Mouse (Mus musculus): ENCODE results near the gene Mcoln1.

The Mcoln1 gene

DNA sequence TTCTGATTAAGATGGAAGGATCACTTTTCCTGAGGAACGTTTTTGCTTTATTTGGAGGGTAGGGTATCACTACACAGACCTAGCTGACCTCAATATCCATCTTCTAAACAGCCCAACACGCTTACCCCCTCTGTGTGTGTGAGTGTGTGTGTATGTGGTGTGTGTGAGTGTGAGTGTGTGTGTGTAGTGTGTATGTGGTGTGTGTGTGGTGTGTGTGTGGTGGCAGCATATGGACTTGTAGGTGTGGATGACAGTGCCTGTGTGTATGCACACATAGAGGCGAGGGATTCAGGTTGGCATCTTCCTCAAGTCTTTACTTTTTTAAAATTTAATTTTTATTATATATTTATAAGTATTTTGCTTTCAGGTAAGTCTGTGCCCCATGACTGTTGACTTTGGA, 1.7 kb upstream of the Mcoln1 start:
- 76% methylated on average over 3 of the region's 3 CpGs for WGBS

DNA sequence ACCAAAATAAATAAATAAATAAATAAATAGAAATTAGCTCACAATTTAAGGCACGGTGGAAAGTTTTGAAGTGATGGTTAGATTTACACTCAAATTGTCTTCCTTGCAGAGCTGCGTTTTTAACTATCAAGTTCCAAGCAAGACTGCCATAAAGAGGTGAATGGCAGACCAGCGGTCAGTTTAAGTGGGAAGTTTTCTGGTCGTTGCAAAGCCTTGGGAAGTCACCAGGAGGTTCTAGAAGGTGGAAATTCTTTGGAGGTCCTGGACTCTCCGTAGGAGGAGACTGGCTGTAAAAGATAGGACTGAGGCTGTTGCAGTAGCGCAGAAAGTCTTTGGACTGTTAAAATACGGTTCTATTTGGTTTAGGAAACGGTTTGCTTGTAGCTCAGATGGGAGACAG, 506 bp upstream of the Mcoln1 start:
- 2% methylated on average over 8 of the region's 8 CpGs for WGBS

DNA sequence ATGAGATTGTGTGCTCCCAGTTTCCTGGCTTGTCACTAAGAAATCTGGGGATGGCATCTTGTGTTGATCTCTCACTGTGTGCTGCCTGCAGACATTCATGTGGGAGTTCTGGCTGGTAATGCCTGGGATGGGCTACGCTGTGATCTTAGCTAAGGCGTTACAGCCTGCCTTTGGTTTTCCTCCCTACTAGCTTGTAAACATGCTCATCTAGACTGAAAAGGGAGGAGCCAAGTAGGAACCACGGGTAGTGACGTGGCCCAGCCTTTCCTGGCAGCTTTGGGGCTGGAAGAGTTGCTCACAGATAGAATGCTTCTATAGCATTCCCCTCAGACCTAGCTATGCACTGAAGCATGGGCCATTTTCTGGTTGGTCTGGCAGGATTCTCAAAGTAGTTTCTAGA, 2.0 kb downstream of the Mcoln1 start:
- 28% methylated on average over 4 of the region's 4 CpGs for WGBS

DNA sequence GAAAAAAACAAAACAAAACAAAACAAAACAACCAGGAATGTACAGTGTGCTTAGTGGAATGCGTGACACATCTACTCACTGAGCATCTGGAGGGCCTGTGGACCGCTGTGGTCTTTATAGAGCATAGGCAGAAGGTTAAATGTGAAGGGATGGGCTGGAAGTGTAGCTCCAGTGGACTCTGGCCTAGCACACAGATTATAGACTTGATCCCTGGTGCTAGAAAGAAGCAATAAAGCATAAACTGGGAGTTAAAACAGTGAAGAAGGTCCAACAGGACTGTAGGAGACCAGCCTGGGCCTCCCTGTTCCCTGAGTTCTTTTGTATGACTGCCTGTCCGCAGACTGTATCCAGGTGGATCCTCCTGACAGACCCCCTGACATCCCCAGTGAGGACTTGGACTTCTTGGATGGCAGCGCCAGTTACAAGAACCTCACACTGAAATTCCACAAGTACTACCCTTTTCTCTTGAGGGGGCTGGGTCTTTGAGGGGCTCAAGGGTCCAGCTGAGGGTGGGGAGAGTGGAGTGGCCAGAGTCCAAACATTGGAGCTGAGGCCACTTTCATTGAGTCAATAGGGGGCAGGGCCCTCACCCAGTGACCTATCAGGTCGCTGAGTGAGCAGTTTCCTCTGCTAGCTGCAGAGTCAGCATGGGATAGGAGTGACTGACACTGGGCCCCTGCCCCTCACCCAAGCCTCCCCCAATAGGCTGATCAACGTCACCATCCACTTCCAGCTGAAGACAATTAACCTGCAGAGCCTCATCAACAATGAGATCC, 7.9 kb downstream of the Mcoln1 start:
- 89% methylated on average over 6 of the region's 6 CpGs for WGBS

DNA sequence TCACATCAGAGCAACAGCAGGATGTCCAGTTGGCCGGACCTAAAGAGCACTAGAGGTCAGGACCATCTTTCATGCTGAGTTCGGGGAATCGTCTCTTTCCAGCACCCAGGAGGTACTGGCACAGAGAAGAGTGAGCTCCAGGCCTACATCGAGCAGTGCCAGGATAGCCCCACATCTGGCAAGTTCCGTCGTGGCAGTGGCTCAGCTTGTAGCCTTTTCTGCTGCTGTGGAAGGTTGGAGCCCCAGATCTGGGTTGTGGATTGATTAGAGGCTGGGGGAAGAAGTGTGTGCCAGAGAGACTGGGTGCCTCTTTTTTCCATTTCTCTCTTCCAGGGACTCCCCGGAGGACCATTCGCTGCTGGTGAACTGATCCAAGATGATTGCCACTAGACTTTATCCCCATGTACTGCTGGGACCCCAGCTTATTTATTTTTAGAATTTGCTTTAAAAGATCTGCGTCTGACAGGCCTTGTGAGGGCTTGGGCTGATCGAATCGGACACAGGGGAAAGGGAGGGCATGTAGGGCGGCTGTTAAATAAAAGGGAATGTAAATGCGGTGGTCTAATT, 14.5 kb downstream of the Mcoln1 start:
- WGBS: 23% methylated on average over 13 of the region's 13 CpGs

DNA sequence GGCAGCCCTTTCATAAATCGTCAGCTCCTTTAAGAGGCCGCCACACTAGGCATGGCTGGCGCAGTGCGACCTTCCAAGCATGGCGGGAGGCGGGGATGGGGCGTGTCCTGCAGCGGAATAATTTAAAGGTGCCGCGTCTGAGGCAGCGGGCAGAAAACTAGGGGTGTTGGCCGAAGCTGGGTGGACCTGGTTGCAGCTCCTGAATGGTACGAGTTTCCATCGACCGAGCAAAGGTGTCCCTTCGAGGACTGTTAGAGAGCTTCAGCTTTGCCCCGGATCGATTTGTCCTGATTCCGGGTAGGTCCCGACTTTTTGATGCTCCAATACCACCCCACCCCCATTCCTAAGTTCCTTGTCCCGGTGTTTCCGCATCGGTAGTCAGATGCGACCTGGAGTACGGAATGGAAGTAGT, 15.0 kb downstream of the Mcoln1 start, which contains the start of gene Pnpla6:
Gene Pnpla6 (plus strand): TSS at position 125 of the 412 bp plus-strand sequence.
- under 1% methylated on average over 25 of the region's 25 CpGs for WGBS

DNA sequence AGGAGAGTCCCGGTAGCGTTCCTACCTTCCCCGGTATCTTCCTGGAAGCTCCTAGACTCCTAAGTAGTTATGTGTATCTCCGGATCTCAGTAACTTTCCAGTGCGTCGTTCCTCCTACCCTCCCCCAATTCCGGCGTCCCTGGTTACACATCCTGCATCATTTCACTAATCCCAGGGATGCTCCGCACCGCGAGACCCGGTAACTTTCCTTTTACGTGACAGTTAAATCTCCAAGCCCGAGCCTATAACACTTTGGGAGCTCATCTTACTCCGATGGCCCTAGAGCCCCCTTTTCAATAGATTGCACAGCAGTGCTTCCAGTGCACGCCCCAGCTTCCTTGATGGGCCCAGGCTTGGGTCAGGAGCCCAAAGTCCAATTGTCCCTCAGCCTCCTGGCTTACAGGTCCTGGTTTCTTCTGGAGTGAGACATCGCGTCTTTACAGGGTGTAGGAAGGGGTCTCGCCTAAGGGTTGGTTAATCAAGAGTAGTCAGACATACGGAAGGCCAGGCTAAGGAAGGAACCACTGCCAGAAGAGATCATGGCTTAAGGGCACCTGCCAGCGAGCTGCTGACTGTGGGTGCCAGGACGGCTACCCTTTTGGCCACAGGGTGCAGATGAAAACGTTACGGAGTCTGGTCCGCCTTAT, 15.6 kb downstream of the Mcoln1 start:
- WGBS: under 1% methylated on average over 25 of the region's 25 CpGs

DNA sequence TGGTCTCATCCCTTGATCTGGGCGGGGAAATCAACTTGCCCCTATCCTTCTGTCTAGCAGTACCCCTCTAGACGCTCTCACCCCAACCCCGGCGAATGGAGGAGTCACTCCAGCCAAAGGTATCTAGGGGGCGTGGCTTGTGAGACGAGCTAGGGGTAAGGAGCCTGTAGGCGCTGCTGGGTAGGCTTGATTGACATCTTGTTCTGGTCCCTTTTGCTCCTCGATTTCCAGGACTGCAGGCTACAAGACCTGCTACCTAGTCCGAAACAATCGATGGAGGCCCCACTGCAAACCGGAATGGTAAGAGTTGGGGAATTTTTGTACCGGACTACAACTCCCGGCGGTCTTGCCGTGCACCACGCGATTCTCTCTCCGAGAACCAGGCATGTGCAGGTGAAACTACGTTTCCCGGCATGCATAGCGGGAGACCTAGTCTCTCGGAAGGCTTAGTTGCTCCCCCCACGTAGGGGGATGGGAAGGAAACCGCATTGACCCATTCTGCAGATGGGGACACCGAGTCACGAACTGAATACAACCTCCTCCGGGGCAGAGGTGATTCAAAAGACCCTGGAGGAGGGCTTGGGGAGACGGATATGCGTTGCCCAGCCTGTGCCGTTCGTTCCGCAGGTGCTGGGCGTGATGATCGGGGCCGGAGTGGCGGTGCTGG, 16.3 kb downstream of the Mcoln1 start:
- WGBS: under 1% methylated on average over 36 of the region's 36 CpGs

DNA sequence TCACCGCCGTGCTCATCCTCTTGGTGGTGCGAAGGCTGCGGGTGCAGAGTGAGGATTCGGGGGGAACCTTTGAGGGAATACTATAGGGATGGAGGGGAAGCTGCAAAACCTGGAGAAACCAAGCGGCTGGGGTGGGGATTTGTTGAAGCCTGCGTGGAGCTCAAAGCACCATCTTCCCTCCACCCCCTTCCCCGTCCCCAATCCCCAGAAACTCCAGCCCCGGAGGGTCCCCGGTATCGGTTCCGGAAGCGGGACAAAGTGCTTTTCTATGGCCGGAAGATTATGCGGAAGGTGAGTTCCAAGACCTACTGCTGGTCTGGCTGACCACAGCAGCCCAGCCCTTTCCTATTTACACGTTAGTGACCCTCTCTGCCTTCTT, 16.8 kb downstream of the Mcoln1 start:
- 5% methylated on average over 16 of the region's 16 CpGs for WGBS

DNA sequence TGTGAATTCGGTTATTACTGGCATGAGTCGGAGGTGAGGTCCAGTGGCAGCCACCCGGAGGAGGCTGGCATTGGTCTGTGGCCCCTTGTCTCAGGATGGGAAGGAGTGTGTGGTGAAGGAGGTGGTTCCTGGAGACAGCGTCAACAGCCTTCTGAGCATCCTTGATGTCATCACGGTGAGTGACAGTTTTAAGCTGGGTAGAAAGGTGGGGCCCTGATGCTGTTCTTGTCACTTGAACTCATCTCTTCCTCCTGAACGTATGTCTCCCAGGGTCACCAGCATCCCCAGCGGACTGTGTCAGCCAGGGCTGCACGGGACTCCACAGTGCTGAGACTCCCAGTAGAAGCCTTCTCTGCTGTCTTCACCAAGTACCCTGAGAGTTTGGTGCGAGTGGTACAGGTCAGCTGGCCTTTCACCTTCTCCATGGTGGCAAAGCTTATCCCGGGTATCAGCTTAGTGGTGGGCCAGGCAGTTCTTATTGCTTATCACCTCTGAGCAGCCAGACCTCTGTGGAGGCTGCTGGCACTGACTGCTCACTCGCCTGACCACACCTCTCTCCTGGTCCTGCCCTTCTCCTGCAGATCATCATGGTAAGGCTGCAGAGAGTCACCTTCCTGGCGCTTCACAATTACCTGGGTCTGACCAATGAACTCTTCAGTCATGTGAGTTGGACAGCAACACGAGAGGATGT, 21.9 kb downstream of the Mcoln1 start:
- WGBS: 95% methylated on average over 13 of the region's 13 CpGs

DNA sequence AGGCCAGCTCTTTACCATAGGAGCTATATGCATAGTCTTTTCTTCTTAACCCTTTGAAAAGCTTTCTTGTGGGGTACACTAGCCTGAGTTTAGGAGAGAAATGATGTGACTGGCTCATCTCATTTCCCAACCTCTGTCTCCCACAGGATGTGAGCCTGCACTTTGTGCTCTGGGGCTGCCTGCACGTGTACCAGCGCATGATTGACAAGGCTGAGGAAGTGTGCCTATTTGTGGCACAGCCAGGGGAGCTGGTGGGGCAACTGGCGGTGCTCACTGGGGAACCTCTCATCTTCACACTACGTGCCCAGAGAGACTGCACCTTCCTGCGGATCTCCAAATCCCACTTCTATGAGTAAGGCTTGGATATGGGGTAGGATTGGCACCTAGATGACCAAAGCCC, 30.6 kb downstream of the Mcoln1 start:
- 84% methylated on average over 5 of the region's 5 CpGs for WGBS

DNA sequence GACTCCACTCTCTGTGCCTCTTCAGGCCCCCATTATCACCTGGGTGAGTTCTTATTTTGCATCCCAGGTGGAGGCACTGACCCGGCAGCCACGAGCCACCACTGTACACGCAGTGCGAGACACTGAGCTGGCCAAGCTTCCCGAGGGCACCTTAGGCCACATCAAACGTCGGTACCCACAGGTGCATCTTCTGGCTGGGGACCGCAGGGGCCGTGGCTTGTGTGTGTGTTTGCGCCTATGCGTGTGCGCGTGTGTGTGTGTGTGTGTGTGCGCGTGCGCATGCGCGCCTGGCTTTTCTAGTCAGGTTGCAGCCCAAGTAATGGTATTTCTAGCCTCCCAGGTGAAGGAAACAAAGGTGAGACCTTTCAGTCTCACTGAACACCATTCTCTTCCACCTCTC, 31.7 kb downstream of the Mcoln1 start:
- WGBS: 95% methylated on average over 18 of the region's 18 CpGs

DNA sequence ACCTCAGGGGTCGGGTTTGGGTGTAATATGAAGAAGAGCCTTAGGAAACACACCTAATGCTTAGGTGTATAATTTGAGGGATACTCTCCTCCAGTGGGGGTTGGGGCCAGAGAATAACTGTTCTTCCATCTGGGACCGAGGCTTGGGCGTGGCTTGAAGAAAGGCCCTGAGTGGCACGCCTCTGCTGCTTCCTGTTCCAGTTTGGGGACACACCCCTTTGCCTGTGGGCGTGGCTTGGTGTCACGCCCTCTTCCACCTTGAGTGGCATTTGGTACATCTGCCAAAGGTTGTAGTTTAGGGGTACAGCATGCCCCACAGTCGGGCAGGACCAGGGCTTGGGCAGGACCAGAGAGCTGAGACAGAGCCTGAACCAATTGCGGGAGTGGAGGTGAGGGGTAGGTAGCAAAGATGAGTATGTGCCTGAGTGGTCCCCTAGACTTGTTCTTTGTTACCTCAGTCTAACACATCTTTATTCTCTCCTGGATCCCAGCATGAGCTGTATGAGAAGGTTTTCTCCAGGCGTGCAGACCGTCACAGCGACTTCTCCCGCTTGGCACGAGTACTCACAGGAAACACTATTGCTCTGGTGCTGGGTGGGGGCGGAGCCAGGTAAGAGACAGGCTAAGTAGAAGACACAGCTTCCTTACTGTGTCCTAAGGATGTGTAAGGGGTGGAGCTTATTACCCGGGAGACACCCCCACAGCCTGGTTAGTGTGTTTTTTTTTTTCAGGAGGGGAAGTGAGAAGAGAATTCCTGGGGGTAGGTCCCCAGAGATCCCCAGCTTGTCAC, 36.0 kb downstream of the Mcoln1 start:
- 70% methylated on average over 15 of the region's 15 CpGs for WGBS

DNA sequence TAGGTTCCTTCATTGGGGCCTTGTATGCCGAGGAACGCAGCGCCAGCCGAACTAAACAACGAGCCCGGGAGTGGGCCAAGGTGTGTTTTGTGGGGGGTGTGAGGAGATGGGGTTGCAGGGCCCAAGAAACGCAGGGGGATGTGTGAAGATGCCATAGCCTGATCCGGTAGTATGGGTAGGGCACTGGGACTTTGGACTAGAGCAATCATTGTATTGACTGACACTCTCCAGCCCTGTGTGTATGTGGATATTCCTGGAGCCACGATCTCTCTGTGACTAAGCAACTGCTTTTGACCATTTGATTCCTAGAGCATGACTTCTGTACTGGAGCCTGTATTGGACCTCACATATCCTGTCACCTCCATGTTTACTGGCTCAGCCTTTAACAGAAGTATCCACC, 36.7 kb downstream of the Mcoln1 start:
- WGBS: 95% methylated on average over 9 of the region's 9 CpGs

DNA sequence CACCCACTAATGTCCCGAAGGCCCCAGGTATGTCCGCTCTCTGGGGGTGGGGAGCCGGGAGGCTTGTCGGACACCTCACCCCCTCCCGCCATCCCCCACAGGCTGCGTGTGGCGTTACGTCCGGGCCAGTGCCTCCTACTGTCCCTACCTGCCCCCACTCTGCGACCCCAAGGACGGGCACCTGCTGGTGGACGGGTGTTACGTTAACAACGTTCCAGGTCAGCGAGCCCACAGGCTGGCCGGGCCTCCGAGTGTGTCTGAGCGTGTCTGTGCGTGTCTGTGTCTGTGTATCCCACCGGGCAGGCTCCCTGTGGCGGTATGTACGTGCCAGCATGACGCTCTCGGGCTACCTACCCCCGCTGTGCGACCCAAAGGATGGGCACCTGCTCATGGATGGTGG, 37.4 kb downstream of the Mcoln1 start:
- 95% methylated on average over 26 of the region's 26 CpGs for WGBS

DNA sequence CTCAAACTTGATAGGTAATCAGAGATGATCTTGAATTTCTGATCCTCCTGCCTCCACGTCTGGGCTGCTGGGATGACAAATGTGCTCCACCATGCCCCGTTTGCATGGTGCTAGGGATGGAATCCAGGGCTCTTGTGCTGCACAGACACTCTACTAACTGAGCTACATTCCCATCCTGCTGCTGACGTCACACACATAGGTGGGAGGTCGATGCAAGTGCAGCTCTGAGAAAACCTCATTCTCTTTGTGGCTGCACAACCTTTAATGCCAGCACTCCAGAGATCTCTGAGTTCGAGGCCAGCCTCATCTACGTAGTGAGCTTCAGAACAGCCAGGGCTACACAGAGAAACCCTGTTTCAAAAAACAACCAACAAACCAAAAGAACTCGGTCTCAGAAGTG, 38.9 kb downstream of the Mcoln1 start:
- 79% methylated on average over 7 of the region's 7 CpGs for WGBS

DNA sequence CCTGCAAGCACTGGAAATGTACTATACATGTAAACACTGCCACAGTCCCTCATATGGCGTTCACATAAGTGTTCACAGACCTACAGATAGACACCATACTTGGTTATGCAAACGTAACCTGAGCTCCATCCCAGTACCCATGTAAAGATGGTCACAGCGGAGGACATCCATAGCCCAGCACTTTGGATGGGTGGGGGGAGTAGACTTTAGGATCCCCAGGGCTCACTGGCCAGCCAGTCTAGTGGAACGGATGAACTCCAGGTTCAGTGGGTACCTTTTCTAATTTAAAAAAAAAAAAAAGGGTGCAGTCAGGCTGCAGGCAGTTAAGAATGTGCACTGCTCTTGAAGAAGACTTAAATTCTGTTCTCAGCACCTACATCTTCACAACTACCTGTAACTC, 39.8 kb downstream of the Mcoln1 start:
- 96% methylated on average over 4 of the region's 4 CpGs for WGBS

DNA sequence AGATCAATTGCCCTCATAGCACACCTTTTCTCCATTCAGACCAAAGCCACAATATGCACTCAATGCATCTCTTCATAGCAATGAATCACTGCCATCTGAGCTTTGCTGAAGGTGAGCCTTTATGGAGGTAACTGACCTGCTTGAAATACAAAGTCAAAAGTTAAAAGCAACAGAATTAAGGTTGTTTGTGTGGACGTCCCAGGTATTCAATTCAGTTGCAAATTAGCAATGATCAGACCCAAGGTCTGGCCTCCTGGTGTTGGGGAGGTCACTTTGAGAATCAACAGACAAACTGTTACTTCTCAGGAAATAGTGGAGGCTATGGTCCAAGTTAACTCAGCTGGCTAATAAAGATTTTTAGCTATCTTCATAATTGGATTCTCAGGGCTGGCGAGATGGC, 46.3 kb downstream of the Mcoln1 start:
- WGBS: 96% methylated on average over 2 of the region's 2 CpGs

DNA sequence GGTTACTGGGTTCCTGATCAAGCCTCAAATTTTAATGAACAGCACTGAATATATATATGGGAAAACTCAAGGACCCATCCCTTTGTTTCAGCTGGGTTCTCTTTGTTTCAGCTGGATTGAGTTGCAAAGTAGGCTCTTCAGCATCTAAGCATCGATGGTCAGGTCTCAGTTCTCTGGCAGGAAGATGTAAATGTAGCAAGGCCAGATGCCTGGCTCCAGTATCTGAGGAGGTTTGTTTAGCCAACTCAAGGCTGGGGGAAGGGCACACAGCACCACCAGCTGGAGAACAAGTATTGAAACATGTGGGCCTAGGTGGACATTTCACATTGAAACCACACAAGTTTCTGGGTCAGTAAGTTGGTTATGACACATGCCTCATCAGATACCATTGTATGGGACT, 52.0 kb downstream of the Mcoln1 start:
- 69% methylated on average over 1 of the region's 1 CpGs for WGBS

DNA sequence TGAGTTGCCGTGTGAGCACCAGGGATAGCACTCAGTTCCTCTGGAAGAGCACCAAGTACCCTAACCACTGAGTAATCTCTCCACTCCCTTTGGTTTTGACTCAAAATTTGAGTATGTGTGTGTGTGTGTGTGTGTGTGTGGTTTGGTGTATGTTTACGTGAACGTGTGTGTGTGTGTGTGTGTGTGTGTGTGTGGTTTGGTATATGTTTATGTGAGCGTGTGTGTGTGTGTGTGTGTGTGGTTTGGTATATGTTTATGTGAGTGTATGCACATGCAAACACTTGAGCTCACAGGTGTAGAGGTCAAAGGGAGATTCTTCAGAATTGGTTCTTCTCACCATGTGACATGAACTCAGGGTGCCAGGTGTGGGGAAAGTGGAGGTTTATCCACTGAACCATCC, 55.9 kb downstream of the Mcoln1 start:
- WGBS: 57% methylated on average over 4 of the region's 4 CpGs

Data from cerebral cortex, adult 2 months (tissue).